Mouse (Mus musculus): ENCODE data around the gene Hexim2. TPM values are rescaled to one million over a fixed set of nuclear protein-coding genes. Genes with fewer than 3 reads are reported as not detected.
A peak's percentile ranks its signal among the peaks of the same experiment; 100 is the strongest.

The Hexim2 gene
- polyA plus RNA-seq, 1 experiment from 2014 or later, result 6.1 TPM

GRCm38 (mm10) chr11:103115163-103116007 is 16.8 kb upstream of the Hexim2 start:
- Histone ChIP-seq H3K27ac (ENCODE audit: low read length) (peak overlapping the region; percentile 90), H3K4me1 (ENCODE audit: control insufficient read depth, insufficient read depth, low read length) (peaks cover 33% of the 10 kb centered on the region), H3K27me3 (ENCODE audit: control insufficient read depth, insufficient read depth, low read length) (no peaks in the 10 kb centered on the region), H3K9me3 (replicated peaks; ENCODE audit: control insufficient read depth, low read length) (no peaks in the 10 kb centered on the region), H3K36me3 (ENCODE audit: control insufficient read depth, insufficient read depth) (no peaks in the 10 kb centered on the region), H3K4me2 (ENCODE audit: low read depth, low read length) (peak overlapping the region; percentile 83), H3K4me3 (ENCODE audit: low read length) (peak overlapping the region; percentile 62), H3K9ac (ENCODE audit: low read length) (peak overlapping the region; percentile 87)
- ATAC-seq (replicated peaks; ENCODE audit: extremely low read depth, insufficient read depth, low FRiP score), result peak; percentile 71
- under 1% methylated on average over 34 of the region's 34 CpGs for WGBS

GRCm38 (mm10) chr11:103116008-103116818 is 16.0 kb upstream of the Hexim2 start, which contains the start of gene Hexim1:
TSS of gene Hexim1 (plus strand) at chr11:103116231.
- H3K36me3 ChIP-seq (ENCODE audit: control insufficient read depth, insufficient read depth), result no peaks in the 10 kb centered on the region
- peak within 1 kb of the TSS; percentile 87 for H3K9ac ChIP-seq (ENCODE audit: low read length)
- 0% methylated on average over 53 of the region's 53 CpGs for WGBS
- H3K27me3 ChIP-seq (ENCODE audit: control insufficient read depth, insufficient read depth, low read length), result no peaks in the 10 kb centered on the region
- peak within 1 kb of the TSS; percentile 91 for H3K27ac ChIP-seq (ENCODE audit: low read length)
- H3K9me3 ChIP-seq (replicated peaks; ENCODE audit: control insufficient read depth, low read length), result no peaks in the 10 kb centered on the region
- peak within 1 kb of the TSS; percentile 93 for H3K4me2 ChIP-seq (ENCODE audit: low read depth, low read length)
- ATAC-seq (replicated peaks; ENCODE audit: extremely low read depth, insufficient read depth, low FRiP score), result peak; percentile 93
- H3K4me3 ChIP-seq (ENCODE audit: low read length), result peak within 1 kb of the TSS; percentile 72
- peaks cover 32% of the 10 kb centered on the region for H3K4me1 ChIP-seq (ENCODE audit: control insufficient read depth, insufficient read depth, low read length)

GRCm38 (mm10) chr11:103116959-103117590 is 15.2 kb upstream of the Hexim2 start:
- H3K4me3 ChIP-seq (ENCODE audit: low read length), result peak overlapping the region; percentile 72
- no peaks in the 10 kb centered on the region for H3K36me3 ChIP-seq (ENCODE audit: control insufficient read depth, insufficient read depth)
- under 1% methylated on average over 35 of the region's 35 CpGs for WGBS
- H3K4me1 ChIP-seq (ENCODE audit: control insufficient read depth, insufficient read depth, low read length), result peaks cover 25% of the 10 kb centered on the region
- H3K9me3 ChIP-seq (replicated peaks; ENCODE audit: control insufficient read depth, low read length), result no peaks in the 10 kb centered on the region
- peak; percentile 26 for ATAC-seq (replicated peaks; ENCODE audit: extremely low read depth, insufficient read depth, low FRiP score)
- H3K27ac ChIP-seq (ENCODE audit: low read length), result peak overlapping the region; percentile 91
- H3K4me2 ChIP-seq (ENCODE audit: low read depth, low read length), result peak overlapping the region; percentile 93
- H3K27me3 ChIP-seq (ENCODE audit: control insufficient read depth, insufficient read depth, low read length), result no peaks in the 10 kb centered on the region
- peak overlapping the region; percentile 76 for H3K9ac ChIP-seq (ENCODE audit: low read length)

GRCm38 (mm10) chr11:103117591-103118009 is 14.6 kb upstream of the Hexim2 start:
- H3K4me1 ChIP-seq (ENCODE audit: control insufficient read depth, insufficient read depth, low read length), result peaks cover 21% of the 10 kb centered on the region
- H3K36me3 ChIP-seq (ENCODE audit: control insufficient read depth, insufficient read depth), result no peaks in the 10 kb centered on the region
- ATAC-seq (replicated peaks; ENCODE audit: extremely low read depth, insufficient read depth, low FRiP score), result no peak
- H3K4me3 ChIP-seq (ENCODE audit: low read length), result peak overlapping the region; percentile 72
- peak overlapping the region; percentile 93 for H3K4me2 ChIP-seq (ENCODE audit: low read depth, low read length)
- peak overlapping the region; percentile 91 for H3K27ac ChIP-seq (ENCODE audit: low read length)
- H3K9ac ChIP-seq (ENCODE audit: low read length), result peak overlapping the region; percentile 76
- WGBS, result under 1% methylated on average over 38 of the region's 38 CpGs
- H3K9me3 ChIP-seq (replicated peaks; ENCODE audit: control insufficient read depth, low read length), result no peaks in the 10 kb centered on the region
- H3K27me3 ChIP-seq (ENCODE audit: control insufficient read depth, insufficient read depth, low read length), result no peaks in the 10 kb centered on the region

- Histone ChIP-seq H3K9me3 (replicated peaks; ENCODE audit: control insufficient read depth, low read length) (no peaks in the 10 kb centered on the region), H3K27me3 (ENCODE audit: control insufficient read depth, insufficient read depth, low read length) (no peaks in the 10 kb centered on the region), H3K36me3 (ENCODE audit: control insufficient read depth, insufficient read depth) (no peaks in the 10 kb centered on the region), H3K4me1 (ENCODE audit: control insufficient read depth, insufficient read depth, low read length) (peaks cover 15% of the 10 kb centered on the region), H3K27ac (ENCODE audit: low read length) (no peak overlapping the region), H3K4me2 (ENCODE audit: low read depth, low read length) (peak overlapping the region; percentile 93), H3K9ac (ENCODE audit: low read length) (0 out of 2 replicates have a peak overlapping the region, but pooled peaks have one; percentile 26), H3K4me3 (ENCODE audit: low read length) (no peak overlapping the region; the same call in 1 of the 2 replicates)
- ATAC-seq (replicated peaks; ENCODE audit: extremely low read depth, insufficient read depth, low FRiP score), result no peak
- WGBS, result 79% methylated on average over 2 of the region's 2 CpGs
Observed at GRCm38 (mm10) chr11:103118866-103119265, 13.4 kb upstream of the Hexim2 start.

GRCm38 (mm10) chr11:103119609-103120008 is 12.6 kb upstream of the Hexim2 start:
- no peaks in the 10 kb centered on the region for H3K27me3 ChIP-seq (ENCODE audit: control insufficient read depth, insufficient read depth, low read length)
- no peaks in the 10 kb centered on the region for H3K36me3 ChIP-seq (ENCODE audit: control insufficient read depth, insufficient read depth)
- no peak for ATAC-seq (replicated peaks; ENCODE audit: extremely low read depth, insufficient read depth, low FRiP score)
- WGBS, result 52% methylated on average over 5 of the region's 5 CpGs
- no peaks in the 10 kb centered on the region for H3K9me3 ChIP-seq (replicated peaks; ENCODE audit: control insufficient read depth, low read length)
- H3K27ac ChIP-seq (ENCODE audit: low read length), result no peak overlapping the region
- no peak overlapping the region for H3K9ac ChIP-seq (ENCODE audit: low read length)
- no peak overlapping the region for H3K4me3 ChIP-seq (ENCODE audit: low read length)
- H3K4me1 ChIP-seq (ENCODE audit: control insufficient read depth, insufficient read depth, low read length), result peaks cover 12% of the 10 kb centered on the region
- H3K4me2 ChIP-seq (ENCODE audit: low read depth, low read length), result no peak overlapping the region

- H3K27me3 ChIP-seq (ENCODE audit: control insufficient read depth, insufficient read depth, low read length), result no peaks in the 10 kb centered on the region
- no peak overlapping the region for H3K4me3 ChIP-seq (ENCODE audit: low read length)
- no peak overlapping the region for H3K4me2 ChIP-seq (ENCODE audit: low read depth, low read length)
- no peaks in the 10 kb centered on the region for H3K36me3 ChIP-seq (ENCODE audit: control insufficient read depth, insufficient read depth)
- H3K9me3 ChIP-seq (replicated peaks; ENCODE audit: control insufficient read depth, low read length), result no peaks in the 10 kb centered on the region
- WGBS, result 44% methylated on average over 5 of the region's 5 CpGs
- no peak for ATAC-seq (replicated peaks; ENCODE audit: extremely low read depth, insufficient read depth, low FRiP score)
- H3K9ac ChIP-seq (ENCODE audit: low read length), result no peak overlapping the region
- H3K27ac ChIP-seq (ENCODE audit: low read length), result no peak overlapping the region
- H3K4me1 ChIP-seq (ENCODE audit: control insufficient read depth, insufficient read depth, low read length), result peaks cover 10% of the 10 kb centered on the region
Observed at GRCm38 (mm10) chr11:103120315-103120714, 11.9 kb upstream of the Hexim2 start.

GRCm38 (mm10) chr11:103132576-103133455 is 587 bp downstream of the Hexim2 start:
- ATAC-seq (replicated peaks; ENCODE audit: extremely low read depth, insufficient read depth, low FRiP score), result peak; percentile 92
- peak overlapping the region; percentile 99 for H3K27ac ChIP-seq (ENCODE audit: low read length)
- H3K27me3 ChIP-seq (ENCODE audit: control insufficient read depth, insufficient read depth, low read length), result no peaks in the 10 kb centered on the region
- H3K4me2 ChIP-seq (ENCODE audit: low read depth, low read length), result peak overlapping the region; percentile 91
- H3K4me3 ChIP-seq (ENCODE audit: low read length), result peak overlapping the region; percentile 96
- H3K4me1 ChIP-seq (ENCODE audit: control insufficient read depth, insufficient read depth, low read length), result peaks cover 27% of the 10 kb centered on the region
- peak overlapping the region; percentile 100 for H3K9ac ChIP-seq (ENCODE audit: low read length)
- under 1% methylated on average over 55 of the region's 58 CpGs for WGBS
- H3K9me3 ChIP-seq (replicated peaks; ENCODE audit: control insufficient read depth, low read length), result no peaks in the 10 kb centered on the region
- no peaks in the 10 kb centered on the region for H3K36me3 ChIP-seq (ENCODE audit: control insufficient read depth, insufficient read depth)
